Mouse (Mus musculus): ENCODE measurements at regions not wholly inside any gene's neighbourhood (a gene's known extent, or its start where the extent isn't known, plus 50 kb on each side); places are given as distances from the start of the nearest gene placed in this dataset.

DNA sequence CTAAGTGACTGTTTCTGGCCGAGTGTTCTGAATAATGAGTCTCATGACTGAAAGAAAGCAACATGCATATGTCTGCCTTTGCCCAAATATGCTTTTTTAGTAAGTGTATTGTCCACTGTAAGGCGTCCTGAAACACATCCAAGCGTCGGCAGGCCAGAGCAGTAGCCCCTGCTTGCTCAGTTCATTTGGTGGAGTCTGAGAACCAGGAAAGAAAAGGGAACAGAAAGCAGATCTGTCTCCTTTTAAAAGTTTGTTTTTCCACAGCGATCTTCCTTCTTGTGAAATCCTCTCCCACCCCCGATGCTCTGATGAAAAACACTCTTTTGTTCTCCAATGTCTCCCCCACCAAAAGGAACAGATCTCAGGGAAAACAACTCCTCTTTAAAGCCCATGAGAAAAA, 324.7 kb downstream of the Zfp706 start:
- Histone ChIP-seq H3K4me3 (replicated peaks; ENCODE audit: low read length) (no peak overlapping the region), H3K27me3 (ENCODE audit: control insufficient read depth, insufficient read depth, low read length) (no peaks in the 10 kb centered on the region), H3K4me2 (ENCODE audit: low read depth, low read length) (no peak overlapping the region), H3K27ac (ENCODE audit: low read length) (no peak overlapping the region), H3K36me3 (ENCODE audit: control insufficient read depth, insufficient read depth, low read length) (no peaks in the 10 kb centered on the region), H3K9ac (ENCODE audit: low read length) (no peak overlapping the region), H3K4me1 (ENCODE audit: control insufficient read depth, insufficient read depth, low read length) (0 out of 2 replicates have a peak, but pooled peaks cover under 1% of the 10 kb centered on the region), H3K9me3 (replicated peaks; ENCODE audit: control insufficient read depth, low read length) (no peaks in the 10 kb centered on the region)
- ATAC-seq (ENCODE audit: insufficient read depth, low FRiP score): no peak
- WGBS: 52% methylated on average over 6 of the region's 6 CpGs

- H3K4me3 ChIP-seq (replicated peaks; ENCODE audit: low read length): no peak overlapping the region
- H3K9me3 ChIP-seq (replicated peaks; ENCODE audit: control insufficient read depth, low read length): no peaks in the 10 kb centered on the region
- ATAC-seq (ENCODE audit: insufficient read depth, low FRiP score): no peak
- H3K4me1 ChIP-seq (ENCODE audit: control insufficient read depth, insufficient read depth, low read length): no peaks in the 10 kb centered on the region
- no peak overlapping the region for H3K9ac ChIP-seq (ENCODE audit: low read length)
- H3K27me3 ChIP-seq (ENCODE audit: control insufficient read depth, insufficient read depth, low read length): no peaks in the 10 kb centered on the region
- H3K4me2 ChIP-seq (ENCODE audit: low read depth, low read length): no peak overlapping the region
- WGBS: 52% methylated on average over 5 of the region's 5 CpGs
- no peak overlapping the region for H3K27ac ChIP-seq (ENCODE audit: low read length)
- no peaks in the 10 kb centered on the region for H3K36me3 ChIP-seq (ENCODE audit: control insufficient read depth, insufficient read depth, low read length)
These were observed 325.4 kb downstream of the Zfp706 start for GRCm38 (mm10) chr15:36682159-36682558.

DNA sequence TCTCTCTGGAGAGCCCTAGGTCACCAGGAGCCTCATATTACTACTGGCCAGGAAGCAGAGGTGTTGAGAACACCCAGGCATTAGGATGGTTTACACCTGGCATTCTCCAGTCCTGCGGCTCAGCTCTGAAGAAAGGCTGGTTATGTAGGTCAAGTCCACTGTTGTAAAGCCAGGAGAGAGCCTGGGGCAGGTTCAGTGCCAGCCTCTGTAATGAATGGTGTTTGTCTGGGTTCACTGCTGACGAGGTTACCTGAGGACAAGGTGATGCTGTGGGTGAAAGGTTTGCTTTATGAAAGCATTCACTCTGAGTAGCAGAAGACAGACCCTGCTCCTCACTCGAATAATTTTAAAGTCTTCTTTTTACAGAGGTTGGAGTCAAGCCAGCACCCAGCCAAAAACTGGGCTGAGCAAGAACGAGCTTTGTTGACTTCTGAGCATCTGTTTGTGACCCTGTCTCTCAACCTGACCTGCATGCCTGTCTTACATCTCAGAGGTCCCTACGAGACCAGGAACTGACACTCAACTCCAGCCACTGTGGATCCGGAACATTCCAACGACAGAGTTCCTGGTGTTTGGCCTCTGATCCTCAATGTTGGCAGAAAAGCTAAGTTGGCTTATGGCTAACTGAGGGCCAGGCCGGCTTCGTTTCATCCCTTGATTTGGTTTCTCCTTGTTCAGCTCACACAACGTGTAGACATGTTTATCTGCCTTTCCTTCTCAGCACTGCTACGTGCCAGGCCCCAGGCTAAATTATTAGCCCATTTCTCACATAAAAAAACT, 327.0 kb downstream of the Zfp706 start:
- ATAC-seq (ENCODE audit: insufficient read depth, low FRiP score): no peak
- no peaks in the 10 kb centered on the region for H3K27me3 ChIP-seq (ENCODE audit: control insufficient read depth, insufficient read depth, low read length)
- no peaks in the 10 kb centered on the region for H3K4me1 ChIP-seq (ENCODE audit: control insufficient read depth, insufficient read depth, low read length)
- no peaks in the 10 kb centered on the region for H3K9me3 ChIP-seq (replicated peaks; ENCODE audit: control insufficient read depth, low read length)
- no peak overlapping the region for H3K9ac ChIP-seq (ENCODE audit: low read length)
- H3K36me3 ChIP-seq (ENCODE audit: control insufficient read depth, insufficient read depth, low read length): no peaks in the 10 kb centered on the region
- no peak overlapping the region for H3K4me3 ChIP-seq (replicated peaks; ENCODE audit: low read length)
- H3K27ac ChIP-seq (ENCODE audit: low read length): no peak overlapping the region
- no peak overlapping the region for H3K4me2 ChIP-seq (ENCODE audit: low read depth, low read length)
- 79% methylated on average over 11 of the region's 11 CpGs for WGBS

GRCm38 (mm10) chr15:36679577-36679976, 328.0 kb downstream of the Zfp706 start:
- Histone ChIP-seq H3K36me3 (ENCODE audit: control insufficient read depth, insufficient read depth, low read length) (no peaks in the 10 kb centered on the region), H3K4me2 (ENCODE audit: low read depth, low read length) (no peak overlapping the region), H3K27ac (ENCODE audit: low read length) (no peak overlapping the region), H3K4me3 (replicated peaks; ENCODE audit: low read length) (no peak overlapping the region), H3K9me3 (replicated peaks; ENCODE audit: control insufficient read depth, low read length) (no peaks in the 10 kb centered on the region), H3K27me3 (ENCODE audit: control insufficient read depth, insufficient read depth, low read length) (no peaks in the 10 kb centered on the region), H3K4me1 (ENCODE audit: control insufficient read depth, insufficient read depth, low read length) (no peaks in the 10 kb centered on the region), H3K9ac (ENCODE audit: low read length) (no peak overlapping the region)
- 80% methylated on average over 13 of the region's 13 CpGs for WGBS
- ATAC-seq (ENCODE audit: insufficient read depth, low FRiP score): no peak

DNA sequence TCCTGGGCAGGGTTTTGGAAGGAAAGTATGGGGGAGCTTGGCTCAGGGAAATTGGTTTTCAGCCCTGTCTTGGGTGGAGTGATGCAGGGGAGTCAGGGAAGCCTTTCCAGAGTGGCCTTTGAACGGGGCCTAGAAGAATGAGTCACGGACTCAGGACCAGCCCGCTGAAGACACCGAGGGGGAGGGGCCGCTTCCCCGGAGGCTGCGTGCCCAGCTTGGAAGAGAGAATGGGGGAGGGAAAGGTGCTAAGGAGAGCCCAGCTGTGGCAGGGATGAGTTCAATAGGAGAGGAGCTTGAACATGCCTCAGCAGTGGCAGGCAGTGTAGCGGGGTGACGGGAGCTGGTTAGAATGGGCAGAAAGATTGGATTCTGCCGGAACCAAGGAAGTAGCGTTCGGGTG, 337.8 kb downstream of the Zfp706 start:
- no peak overlapping the region for H3K4me2 ChIP-seq (ENCODE audit: low read depth, low read length)
- H3K9me3 ChIP-seq (replicated peaks; ENCODE audit: control insufficient read depth, low read length): no peaks in the 10 kb centered on the region
- H3K4me3 ChIP-seq (replicated peaks; ENCODE audit: low read length): no peak overlapping the region
- no peaks in the 10 kb centered on the region for H3K27me3 ChIP-seq (ENCODE audit: control insufficient read depth, insufficient read depth, low read length)
- 0 out of 2 replicates have a peak, but pooled peaks cover 5% of the 10 kb centered on the region for H3K4me1 ChIP-seq (ENCODE audit: control insufficient read depth, insufficient read depth, low read length)
- H3K27ac ChIP-seq (ENCODE audit: low read length): no peak overlapping the region
- 29% methylated on average over 12 of the region's 12 CpGs for WGBS
- peak; percentile 56; the same call in 1 of the 2 replicates for ATAC-seq (ENCODE audit: insufficient read depth, low FRiP score)
- H3K36me3 ChIP-seq (ENCODE audit: control insufficient read depth, insufficient read depth, low read length): no peaks in the 10 kb centered on the region
- H3K9ac ChIP-seq (ENCODE audit: low read length): no peak overlapping the region

- Histone ChIP-seq H3K9ac (ENCODE audit: low read length) (no peak overlapping the region), H3K27ac (ENCODE audit: low read length) (no peak overlapping the region), H3K36me3 (ENCODE audit: control insufficient read depth, insufficient read depth, low read length) (no peaks in the 10 kb centered on the region), H3K9me3 (replicated peaks; ENCODE audit: control insufficient read depth, low read length) (no peaks in the 10 kb centered on the region), H3K4me3 (replicated peaks; ENCODE audit: low read length) (no peak overlapping the region), H3K4me1 (ENCODE audit: control insufficient read depth, insufficient read depth, low read length) (0 out of 2 replicates have a peak, but pooled peaks cover 5% of the 10 kb centered on the region), H3K27me3 (ENCODE audit: control insufficient read depth, insufficient read depth, low read length) (no peaks in the 10 kb centered on the region), H3K4me2 (ENCODE audit: low read depth, low read length) (no peak overlapping the region)
- no peak for ATAC-seq (ENCODE audit: insufficient read depth, low FRiP score)
- WGBS: 41% methylated on average over 3 of the region's 3 CpGs
These were observed 341.0 kb downstream of the Zfp706 start for GRCm38 (mm10) chr15:36666566-36666965.

DNA sequence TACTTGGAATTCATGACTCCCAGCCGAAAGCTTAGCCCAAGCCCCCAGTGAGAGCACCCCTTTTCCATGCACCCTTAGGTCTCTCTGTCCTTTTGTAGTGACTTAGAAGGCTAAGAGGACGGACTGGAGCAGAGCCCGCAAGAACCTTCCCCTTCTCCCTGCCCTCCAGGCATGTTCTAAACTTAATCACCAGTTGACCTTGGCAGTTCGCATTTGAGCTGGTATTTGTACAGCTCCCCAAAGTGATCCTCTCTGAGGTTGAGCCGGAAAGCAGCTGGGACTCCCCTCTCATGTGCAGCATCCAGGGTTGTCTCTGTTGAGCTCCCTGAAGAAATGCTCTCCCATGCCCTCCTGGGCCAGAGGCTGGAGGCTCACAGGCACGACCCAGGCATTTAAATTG, 343.2 kb downstream of the Zfp706 start:
- WGBS: 72% methylated on average over 6 of the region's 6 CpGs
- H3K27me3 ChIP-seq (ENCODE audit: control insufficient read depth, insufficient read depth, low read length): no peaks in the 10 kb centered on the region
- no peak overlapping the region for H3K27ac ChIP-seq (ENCODE audit: low read length)
- H3K36me3 ChIP-seq (ENCODE audit: control insufficient read depth, insufficient read depth, low read length): no peaks in the 10 kb centered on the region
- no peak overlapping the region for H3K4me2 ChIP-seq (ENCODE audit: low read depth, low read length)
- H3K4me3 ChIP-seq (replicated peaks; ENCODE audit: low read length): no peak overlapping the region
- H3K4me1 ChIP-seq (ENCODE audit: control insufficient read depth, insufficient read depth, low read length): 0 out of 2 replicates have a peak, but pooled peaks cover under 1% of the 10 kb centered on the region
- no peaks in the 10 kb centered on the region for H3K9me3 ChIP-seq (replicated peaks; ENCODE audit: control insufficient read depth, low read length)
- H3K9ac ChIP-seq (ENCODE audit: low read length): no peak overlapping the region
- ATAC-seq (ENCODE audit: insufficient read depth, low FRiP score): no peak

- no peaks in the 10 kb centered on the region for H3K27me3 ChIP-seq (ENCODE audit: control insufficient read depth, insufficient read depth, low read length)
These were observed 346.6 kb downstream of the Zfp706 start for GRCm38 (mm10) chr15:36660986-36661385.

More at GRCm38 (mm10) chr15:36660986-36661385, 346.6 kb downstream of the Zfp706 start:
- ATAC-seq (ENCODE audit: insufficient read depth, low FRiP score): no peak
- Histone ChIP-seq H3K27ac (ENCODE audit: low read length) (no peak overlapping the region), H3K4me3 (replicated peaks; ENCODE audit: low read length) (no peak overlapping the region), H3K4me2 (ENCODE audit: low read depth, low read length) (no peak overlapping the region), H3K9me3 (replicated peaks; ENCODE audit: control insufficient read depth, low read length) (no peaks in the 10 kb centered on the region), H3K4me1 (ENCODE audit: control insufficient read depth, insufficient read depth, low read length) (no peaks in the 10 kb centered on the region), H3K9ac (ENCODE audit: low read length) (no peak overlapping the region), H3K36me3 (ENCODE audit: control insufficient read depth, insufficient read depth, low read length) (no peaks in the 10 kb centered on the region)
- WGBS: 70% methylated on average over 7 of the region's 7 CpGs
